Mouse (Mus musculus) stomach, postnatal 0 days (tissue): ENCODE results near the gene Tmc5. TPM values are rescaled to one million over a fixed set of nuclear protein-coding genes. Genes with fewer than 3 reads are reported as not detected.

Source experiments
- ATAC-seq: fragments of 200-750 bp; cut with Nextera tagmentation; 2 replicates; pipeline ENCODE4 v1.8.0; 2017; ENCODE audit not compliant: low FRiP score, low TSS enrichment
- DNase-seq: peaks from one replicate; pipeline ENCODE4 v3.0.0-alpha.2; 2016; ENCODE audit warnings: low spot score
- H3K27ac ChIP-seq: fragments of 300-500 bp; sonication (generic); replicated peaks from 2 replicates; pipeline ENCODE4 v1.5.1; 2014; ENCODE audit warnings: mild to moderate bottlenecking, control low read depth
- H3K27me3 ChIP-seq: fragments of 300-500 bp; sonication (generic); 2 replicates; pipeline ENCODE4 v1.6.1; 2014; ENCODE audit warnings: low read length; ENCODE audit not compliant: control insufficient read depth, insufficient read depth
- H3K36me3 ChIP-seq: fragments of 300-500 bp; sonication (generic); 2 replicates; pipeline ENCODE4 v1.6.1; 2014; ENCODE audit warnings: low read length, mixed read lengths; ENCODE audit not compliant: control insufficient read depth, insufficient read depth
- H3K4me1 ChIP-seq: fragments of 300-500 bp; sonication (generic); replicated peaks from 2 replicates; pipeline ENCODE4 v1.6.1; 2014; ENCODE audit warnings: antibody characterized with exemption; ENCODE audit not compliant: control insufficient read depth, insufficient read depth
- H3K4me2 ChIP-seq: fragments of 300-500 bp; sonication (generic); replicated peaks from 2 replicates; pipeline ENCODE4 v1.6.1; 2014; ENCODE audit warnings: low read depth, mild to moderate bottlenecking, control low read depth, moderate library complexity
- H3K4me3 ChIP-seq: fragments of 300-500 bp; sonication (generic); 2 replicates; pipeline ENCODE4 v1.5.1; 2014; ENCODE audit warnings: low read depth, low read length, control low read depth
- H3K9ac ChIP-seq: fragments of 300-500 bp; sonication (generic); 2 replicates; pipeline ENCODE4 v1.6.1; 2014; ENCODE audit warnings: mild to moderate bottlenecking, low read length, control low read depth, mixed read lengths
- H3K9me3 ChIP-seq: fragments of 300-500 bp; sonication (generic); 2 replicates; pipeline ENCODE4 v1.6.1; 2016; ENCODE audit warnings: low read length; ENCODE audit not compliant: control insufficient read depth
- CTCF ChIP-seq: IDR thresholded peaks from 2 replicates; pipeline ENCODE4 v1.5.1; 2016; ENCODE audit warnings: antibody characterized with exemption, low read depth, mild to moderate bottlenecking, moderate library complexity
- EP300 ChIP-seq: optimal IDR thresholded peaks from 2 replicates; pipeline ENCODE3; 2016; ENCODE audit warnings: antibody characterized with exemption
- WGBS: fragments of 180-500 bp; shearing (Covaris S2); extraction: QIAGEN DNeasy Blood & Tissue Kit; methylation state at CpG from one replicate; pipeline ENCODE4 v1.1.7; 2014; 5-methylcytosine and 5-hydroxymethylcytosine counted together
- polyA plus RNA-seq: library from polyadenylated mRNA; unstranded; fragments of >200 nt; fragmentation: Nextera tagmentation; extraction: Ambion mirVana; gene quantifications from 2 replicates; pipeline ENCODE4 v1.2.1, GENCODE M21; 2015

The Tmc5 gene
- polyA plus RNA-seq, 1 experiment from 2014 or later = 8.5 TPM

DNA sequence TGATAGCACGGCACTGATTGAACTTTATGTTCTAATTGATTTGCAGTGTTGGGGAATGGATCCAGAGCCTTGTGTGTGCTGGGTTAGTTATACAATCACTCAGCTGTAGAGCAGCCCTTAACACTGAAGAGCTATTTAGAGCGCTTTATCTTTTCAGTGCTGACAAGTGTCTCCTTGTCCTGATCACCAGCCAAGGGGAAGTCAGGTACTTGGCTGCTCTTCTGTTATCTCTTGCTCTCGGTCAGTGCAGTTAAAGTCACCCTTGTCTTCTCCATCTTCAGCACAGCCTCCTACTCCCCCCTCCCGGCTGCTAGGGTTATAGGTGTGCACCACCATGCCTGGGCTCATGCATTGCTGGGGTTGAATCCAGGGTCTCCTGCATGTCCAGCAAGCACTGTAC, 79.7 kb downstream of the Tmc5 start:
- Histone ChIP-seq H3K9me3 (no peaks in the 10 kb centered on the region), H3K9ac (no peak overlapping the region), H3K27me3 (no peaks in the 10 kb centered on the region), H3K4me1 (no peaks in the 10 kb centered on the region), H3K36me3 (no peaks in the 10 kb centered on the region), H3K27ac (no peak overlapping the region), H3K4me3 (no peak overlapping the region), H3K4me2 (no peak overlapping the region)
- no peak for TF ChIP-seq EP300
- no peak for TF ChIP-seq CTCF
- ATAC-seq (no peak), DNase-seq (no peak)
- WGBS = 86% methylated on average over 4 of the region's 4 CpGs

DNA sequence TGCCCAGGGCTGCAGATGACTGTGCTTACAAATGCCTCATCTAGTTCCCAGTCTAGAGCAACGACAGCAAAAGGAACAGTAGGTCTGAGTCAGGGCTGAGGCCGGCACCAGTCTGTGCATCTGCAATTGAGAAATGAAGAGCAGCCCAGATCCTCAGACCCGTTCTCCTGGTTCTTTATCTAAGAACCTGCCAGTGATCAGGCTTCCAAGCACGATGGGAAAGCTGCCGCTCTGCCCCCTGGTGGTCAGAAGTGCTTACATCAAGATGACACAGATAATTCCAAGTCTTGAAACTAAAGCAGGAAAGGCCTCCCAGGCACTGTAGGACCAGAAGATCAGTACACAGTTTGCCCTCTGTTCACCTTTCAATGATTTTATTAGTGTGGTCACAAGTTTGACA, 91.1 kb downstream of the Tmc5 start:
- DNase-seq (peak; percentile 86), ATAC-seq (peak; percentile 72)
- TF ChIP-seq EP300 = no peak
- peak; percentile 91 for TF ChIP-seq CTCF
- H3K27ac ChIP-seq = no peak overlapping the region
- no peak overlapping the region for H3K9ac ChIP-seq
- peaks cover 13% of the 10 kb centered on the region for H3K36me3 ChIP-seq
- H3K4me2 ChIP-seq = no peak overlapping the region
- H3K27me3 ChIP-seq = no peaks in the 10 kb centered on the region
- H3K4me1 ChIP-seq = no peaks in the 10 kb centered on the region
- no peaks in the 10 kb centered on the region for H3K9me3 ChIP-seq
- H3K4me3 ChIP-seq = no peak overlapping the region
- WGBS = 27% methylated on average over 5 of the region's 5 CpGs

DNA sequence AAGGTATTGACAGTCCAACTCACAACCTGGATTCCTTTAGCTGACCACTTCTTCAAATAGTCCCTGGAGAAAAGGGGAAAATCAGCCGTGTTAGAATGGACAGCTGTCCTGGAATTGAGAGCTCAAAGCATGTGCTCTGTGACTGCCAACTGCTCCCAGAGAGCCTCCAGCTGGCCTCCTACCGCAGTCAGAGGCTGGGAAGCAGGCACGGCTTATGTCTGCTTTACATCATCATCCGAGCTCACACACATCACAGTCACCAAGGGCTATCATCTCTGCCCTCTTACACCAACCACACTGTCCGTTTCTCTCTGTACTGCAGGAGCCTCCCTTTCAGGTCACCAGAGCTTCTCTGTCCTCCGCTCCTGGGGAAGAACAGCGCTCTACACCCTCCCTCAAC, 92.0 kb downstream of the Tmc5 start:
- Histone ChIP-seq H3K4me2 (no peak overlapping the region), H3K36me3 (peaks cover 13% of the 10 kb centered on the region), H3K4me1 (no peaks in the 10 kb centered on the region), H3K27ac (no peak overlapping the region), H3K4me3 (no peak overlapping the region), H3K27me3 (no peaks in the 10 kb centered on the region), H3K9ac (no peak overlapping the region), H3K9me3 (no peaks in the 10 kb centered on the region)
- WGBS = 82% methylated on average over 7 of the region's 7 CpGs
- DNase-seq (no peak), ATAC-seq (no peak)
- no peak for TF ChIP-seq CTCF
- TF ChIP-seq EP300 = no peak

DNA sequence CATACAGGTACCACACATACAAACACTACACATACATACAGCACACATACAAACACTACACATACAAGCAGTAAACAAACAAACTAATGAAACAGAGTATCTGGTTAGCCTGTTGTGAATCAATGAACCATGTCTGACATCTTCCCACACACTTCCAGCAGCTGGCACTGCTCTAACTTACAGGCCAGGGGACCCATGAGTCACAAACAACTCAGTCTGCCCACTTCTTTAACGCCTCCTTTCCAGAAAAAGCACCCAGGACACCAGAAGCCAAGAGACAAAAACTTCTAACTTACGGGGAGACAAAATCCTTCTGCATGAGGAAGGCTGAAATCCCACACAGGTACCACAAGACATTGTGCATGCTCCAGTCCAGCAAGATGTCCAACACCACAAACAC, 94.2 kb downstream of the Tmc5 start:
- ATAC-seq = no peak
- H3K9ac ChIP-seq = no peak overlapping the region
- H3K27ac ChIP-seq = no peak overlapping the region
- DNase-seq = no peak
- TF ChIP-seq EP300 = no peak
- no peak for TF ChIP-seq CTCF
- H3K36me3 ChIP-seq = peaks cover 16% of the 10 kb centered on the region
- H3K9me3 ChIP-seq = no peaks in the 10 kb centered on the region
- no peaks in the 10 kb centered on the region for H3K4me1 ChIP-seq
- whole genome bisulfite sequencing = 86% methylated on average over 2 of the region's 2 CpGs
- H3K4me2 ChIP-seq = no peak overlapping the region
- no peak overlapping the region for H3K4me3 ChIP-seq
- no peaks in the 10 kb centered on the region for H3K27me3 ChIP-seq

DNA sequence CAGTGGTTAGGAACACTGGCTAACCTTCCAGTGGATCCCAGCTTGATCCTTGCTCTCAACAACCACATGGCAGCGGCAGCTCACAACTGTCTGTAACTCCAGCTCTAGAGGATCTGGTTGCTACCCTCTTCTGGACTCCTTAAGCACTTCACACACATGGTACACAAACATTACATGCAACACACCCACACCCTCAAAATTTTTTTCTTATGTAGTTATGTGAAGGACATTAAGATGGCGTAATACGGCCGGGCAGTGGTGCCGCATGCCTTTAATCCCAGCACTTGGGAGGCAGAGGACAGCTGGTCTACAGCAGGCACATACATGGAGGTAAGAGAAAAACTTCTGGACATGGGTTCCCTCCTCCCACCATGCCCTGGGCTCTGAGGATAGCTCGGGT, 99.0 kb downstream of the Tmc5 start:
- no peak overlapping the region for H3K27ac ChIP-seq
- H3K4me3 ChIP-seq = no peak overlapping the region
- DNase-seq (no peak), ATAC-seq (no peak)
- H3K4me1 ChIP-seq = no peaks in the 10 kb centered on the region
- H3K4me2 ChIP-seq = no peak overlapping the region
- H3K36me3 ChIP-seq = peaks cover 3% of the 10 kb centered on the region; the same call in 1 of the 2 replicates
- H3K9me3 ChIP-seq = no peaks in the 10 kb centered on the region
- no peaks in the 10 kb centered on the region for H3K27me3 ChIP-seq
- no peak overlapping the region for H3K9ac ChIP-seq
- no peak for TF ChIP-seq CTCF
- no peak for TF ChIP-seq EP300
- 90% methylated on average over 6 of the region's 6 CpGs for WGBS

DNA sequence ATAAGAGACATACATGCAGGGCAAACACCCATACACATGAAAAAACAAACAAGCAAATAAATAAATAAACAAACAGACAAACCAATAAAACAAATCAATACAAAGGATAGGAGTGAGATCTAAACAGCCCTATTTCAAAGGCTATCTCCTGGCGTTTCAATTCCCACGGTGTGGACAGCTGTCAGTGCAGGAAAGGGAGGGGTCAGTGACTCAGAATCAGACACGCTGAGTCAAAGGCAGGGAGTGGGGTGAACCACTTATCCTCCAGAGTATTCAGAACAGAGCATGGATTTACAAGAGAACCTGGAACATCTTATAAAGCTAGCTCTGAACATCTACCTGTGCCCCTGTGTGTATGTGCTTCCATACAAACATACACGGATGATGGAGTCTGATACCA, 100.1 kb downstream of the Tmc5 start:
- Histone ChIP-seq H3K36me3 (peaks cover 3% of the 10 kb centered on the region; the same call in 1 of the 2 replicates), H3K27ac (no peak overlapping the region), H3K9ac (no peak overlapping the region), H3K27me3 (no peaks in the 10 kb centered on the region), H3K4me2 (no peak overlapping the region), H3K9me3 (no peaks in the 10 kb centered on the region), H3K4me1 (no peaks in the 10 kb centered on the region), H3K4me3 (no peak overlapping the region)
- TF ChIP-seq EP300 (no peak), CTCF (no peak)
- DNase-seq = no peak
- ATAC-seq = peak; percentile 51; the same call in 1 of the 2 replicates
- WGBS = 52% methylated on average over 4 of the region's 4 CpGs
